Mouse (Mus musculus): Measurements from ENCODE around the gene Aox3. TPM values are rescaled to one million over a fixed set of nuclear protein-coding genes. Genes with fewer than 3 reads are reported as not detected.

The Aox3 gene
- polyA plus RNA-seq, 1 experiment from 2014 or later: 0.48 TPM

DNA sequence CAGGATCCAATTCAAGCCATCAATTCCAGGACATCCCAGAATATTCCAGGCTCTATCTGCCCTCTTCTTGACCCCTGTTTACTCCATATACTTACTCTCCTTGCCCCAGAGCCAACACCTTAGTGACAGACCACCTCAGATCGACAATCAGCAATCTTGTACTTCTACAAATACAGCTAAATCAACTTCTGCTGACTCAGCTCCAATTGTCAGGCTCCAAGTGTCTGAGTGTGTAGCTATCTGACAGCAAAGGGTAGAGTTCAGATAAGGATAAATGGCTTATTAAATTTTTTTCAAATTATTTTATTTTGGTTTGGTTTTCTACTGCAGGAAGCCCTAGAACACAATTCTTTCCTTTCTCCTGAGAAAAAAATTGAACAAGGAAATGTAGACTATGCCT is 135.6 kb downstream of the Aox3 start:
- Histone ChIP-seq H3K36me3 (replicated peaks; ENCODE audit: control insufficient read depth, insufficient read depth, low read depth, low read length) (no peaks in the 10 kb centered on the region), H3K4me1 (ENCODE audit: control insufficient read depth, insufficient read depth, low read length) (no peaks in the 10 kb centered on the region), H3K9ac (replicated peaks; ENCODE audit: low read length) (no peak overlapping the region), H3K27ac (replicated peaks; ENCODE audit: low read depth, low read length) (no peak overlapping the region), H3K27me3 (ENCODE audit: control insufficient read depth, insufficient read depth, low read length) (no peaks in the 10 kb centered on the region), H3K9me3 (replicated peaks; ENCODE audit: control insufficient read depth, low read length) (no peaks in the 10 kb centered on the region), H3K4me3 (ENCODE audit: low read depth, low read length) (no peak overlapping the region), H3K4me2 (ENCODE audit: low read depth, low read length) (no peak overlapping the region)
- WGBS: 80% methylated on average over 1 of the region's 1 CpGs
- DNase-seq (ENCODE audit: low spot score) (no peak), ATAC-seq (replicated peaks; ENCODE audit: insufficient number of reproducible peaks, low FRiP score, low TSS enrichment, low read depth) (no peak)

Other genes with a start within 250 kb of the Aox3 start
- 29.1 and 35.7 TPM in 2 replicates for gene Sgo2a, start 117.2 kb upstream of the Aox3 start, polyA plus RNA-seq (2014; fragmentation: Nextera tagmentation; extraction: Ambion mirVana)
- gene Kctd18, start 94.2 kb upstream of the Aox3 start, polyA plus RNA-seq (2014; fragmentation: Nextera tagmentation; extraction: Ambion mirVana): 17.4 and 19.6 TPM in 2 replicates
- not detected in 2 replicates for gene Aox1, start 83.2 kb upstream of the Aox3 start, polyA plus RNA-seq (2014; fragmentation: Nextera tagmentation; extraction: Ambion mirVana)
- gene Aox4, start 97.3 kb downstream of the Aox3 start, polyA plus RNA-seq (2014; fragmentation: Nextera tagmentation; extraction: Ambion mirVana): 0.13 TPM in 1 of 2 replicates, not detected in the other
- gene Aox2, start 165.2 kb downstream of the Aox3 start, polyA plus RNA-seq (2014; fragmentation: Nextera tagmentation; extraction: Ambion mirVana): not detected in 2 replicates

Data from embryonic facial prominence, embryonic 11.5 days (tissue).